Mouse (Mus musculus) cerebellum, postnatal 4 days (tissue): Measurements from ENCODE around the gene Nfkbil1.

Experiments used
- DNase-seq, 2 experiments: peaks; one replicate each; pipeline ENCODE4 v3.0.0; 2022; ENCODE audit warnings: low spot score in 2 of 2, mixed read lengths in 1 of 2

Gene Nfkbil1

DNA sequence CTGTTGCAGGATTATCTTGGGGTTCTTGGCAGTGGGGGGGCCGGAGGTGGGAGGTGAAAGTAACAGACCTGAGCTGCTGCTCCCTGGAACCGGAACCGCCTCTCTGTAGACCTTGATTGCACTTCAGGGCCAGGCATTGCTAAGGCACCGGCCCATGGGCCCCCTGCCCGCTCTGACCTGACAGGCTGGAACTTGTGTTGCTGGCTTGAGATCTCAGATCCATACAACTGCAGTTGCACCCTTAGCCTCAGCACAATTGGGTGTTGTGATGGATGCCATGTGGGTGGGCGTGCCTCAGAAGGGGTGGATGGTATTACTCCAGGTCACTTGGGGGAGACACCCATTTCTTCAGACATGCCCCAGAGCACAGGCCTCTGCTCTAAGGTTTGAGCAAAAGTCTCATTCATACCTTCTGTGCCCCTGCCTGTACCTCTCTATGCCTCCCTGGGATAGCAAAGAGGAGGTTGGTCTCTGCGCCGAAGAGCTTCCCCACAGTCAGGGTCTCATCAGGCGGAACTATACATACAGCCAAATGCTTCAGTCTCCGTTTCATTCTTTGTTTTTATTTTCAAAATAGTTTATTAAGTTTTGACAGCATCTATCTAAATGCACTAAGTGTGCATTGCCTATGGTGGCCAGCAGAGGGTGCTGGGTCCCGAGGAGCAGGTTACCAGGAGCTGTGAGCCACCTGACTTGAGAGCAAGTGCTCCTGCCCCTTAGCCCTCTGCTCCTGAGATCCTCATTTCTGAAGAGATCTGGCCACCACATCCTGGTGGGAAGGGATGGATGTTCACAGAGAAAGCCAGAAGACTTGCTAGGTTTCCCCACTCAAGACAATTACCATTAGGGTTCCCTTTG is 18.9 kb upstream of the Nfkbil1 start:
- DNase-seq: peak in 1 of 2 experiments; percentile 67

DNA sequence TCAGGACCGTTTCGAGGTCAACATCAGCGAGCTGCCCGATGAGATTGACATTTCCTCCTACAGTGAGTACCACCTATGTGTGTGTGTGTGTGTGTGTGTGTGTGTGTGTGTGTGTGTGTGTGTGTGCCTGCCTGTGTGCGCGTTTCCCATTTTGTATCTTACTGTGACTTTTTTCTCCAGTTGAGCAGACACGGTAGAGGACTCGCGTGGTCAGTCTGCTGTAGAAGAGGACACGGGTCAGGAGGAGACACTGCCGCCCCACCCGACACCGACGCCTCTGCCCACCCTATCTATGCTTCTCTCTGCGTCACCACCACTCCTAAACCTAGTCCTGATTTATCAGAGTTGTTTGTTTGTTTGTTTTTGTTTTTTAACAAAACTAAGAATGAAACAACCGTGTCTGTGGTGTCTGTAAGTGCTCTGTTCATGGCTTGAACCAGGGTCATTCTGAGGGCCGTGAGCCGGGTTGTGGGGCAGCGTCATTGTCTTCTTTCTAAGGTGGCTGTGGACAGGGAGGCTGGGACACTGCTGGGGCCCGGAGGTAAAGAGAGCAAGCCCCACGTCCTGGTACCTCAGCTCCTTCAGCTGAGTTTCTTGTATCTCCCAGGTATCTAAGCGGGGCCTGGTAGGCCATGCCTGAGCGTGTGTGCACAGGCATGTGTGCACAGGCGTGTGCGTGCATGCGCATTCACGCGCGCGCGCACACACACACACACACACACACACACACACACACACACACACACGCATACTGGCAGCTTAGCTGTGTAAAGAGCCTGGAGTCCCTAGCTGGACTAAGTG is 17.9 kb upstream of the Nfkbil1 start:
- DNase-seq: no peak

DNA sequence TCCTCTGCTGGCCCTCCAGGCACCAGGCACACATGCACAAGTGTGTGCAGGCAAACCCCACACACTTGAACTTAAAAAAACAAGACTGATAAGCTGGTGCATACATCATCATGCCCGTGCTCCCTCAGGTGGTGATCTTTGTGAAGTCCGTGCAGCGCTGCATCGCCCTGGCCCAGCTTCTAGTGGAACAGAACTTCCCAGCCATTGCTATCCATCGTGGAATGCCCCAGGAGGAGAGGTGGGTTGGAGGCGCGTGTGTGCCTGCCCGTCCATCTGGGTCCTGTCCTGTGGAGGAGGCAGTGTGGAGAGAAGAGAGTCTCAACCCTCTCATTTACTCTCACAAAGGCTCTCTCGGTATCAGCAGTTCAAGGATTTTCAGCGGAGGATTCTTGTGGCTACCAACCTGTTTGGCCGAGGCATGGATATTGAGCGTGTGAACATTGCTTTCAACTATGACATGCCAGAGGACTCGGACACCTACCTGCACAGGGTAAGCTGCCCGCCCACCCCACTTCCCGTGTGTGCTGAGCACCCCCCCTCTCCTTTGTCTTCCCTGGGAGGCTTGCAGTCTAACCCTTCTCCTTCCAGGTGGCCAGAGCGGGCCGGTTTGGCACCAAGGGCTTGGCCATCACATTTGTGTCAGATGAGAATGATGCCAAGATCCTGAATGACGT is 17.2 kb upstream of the Nfkbil1 start:
- no peak for DNase-seq

GRCm38 (mm10) chr17:35251981-35252380 is 16.4 kb upstream of the Nfkbil1 start:
- DNase-seq: no peak

DNA sequence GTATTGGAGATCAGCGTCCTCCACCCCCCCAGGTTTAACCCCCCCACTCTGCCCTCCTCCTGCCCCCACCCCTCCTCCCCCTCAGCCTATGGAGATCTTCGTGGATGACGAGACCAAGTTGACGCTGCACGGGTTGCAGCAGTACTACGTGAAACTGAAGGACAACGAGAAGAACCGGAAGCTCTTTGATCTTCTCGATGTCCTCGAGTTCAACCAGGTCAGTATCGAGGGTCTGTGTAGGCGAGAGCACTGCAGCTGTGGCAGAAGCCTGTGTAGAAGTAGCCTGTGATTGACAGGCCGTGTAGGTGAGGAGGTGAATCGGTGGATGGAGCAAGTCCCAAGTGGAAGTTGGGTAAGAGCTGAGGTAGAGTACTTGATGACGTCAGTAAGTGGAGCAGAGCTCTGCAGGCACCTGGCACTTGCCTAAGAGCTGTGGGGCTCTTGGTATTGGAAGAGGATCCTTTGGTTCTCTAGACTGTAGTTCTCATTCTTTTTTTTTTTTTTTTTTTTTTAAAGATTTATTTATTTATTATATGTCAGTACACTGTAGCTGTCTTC is 15.6 kb upstream of the Nfkbil1 start:
- DNase-seq: no peak

DNA sequence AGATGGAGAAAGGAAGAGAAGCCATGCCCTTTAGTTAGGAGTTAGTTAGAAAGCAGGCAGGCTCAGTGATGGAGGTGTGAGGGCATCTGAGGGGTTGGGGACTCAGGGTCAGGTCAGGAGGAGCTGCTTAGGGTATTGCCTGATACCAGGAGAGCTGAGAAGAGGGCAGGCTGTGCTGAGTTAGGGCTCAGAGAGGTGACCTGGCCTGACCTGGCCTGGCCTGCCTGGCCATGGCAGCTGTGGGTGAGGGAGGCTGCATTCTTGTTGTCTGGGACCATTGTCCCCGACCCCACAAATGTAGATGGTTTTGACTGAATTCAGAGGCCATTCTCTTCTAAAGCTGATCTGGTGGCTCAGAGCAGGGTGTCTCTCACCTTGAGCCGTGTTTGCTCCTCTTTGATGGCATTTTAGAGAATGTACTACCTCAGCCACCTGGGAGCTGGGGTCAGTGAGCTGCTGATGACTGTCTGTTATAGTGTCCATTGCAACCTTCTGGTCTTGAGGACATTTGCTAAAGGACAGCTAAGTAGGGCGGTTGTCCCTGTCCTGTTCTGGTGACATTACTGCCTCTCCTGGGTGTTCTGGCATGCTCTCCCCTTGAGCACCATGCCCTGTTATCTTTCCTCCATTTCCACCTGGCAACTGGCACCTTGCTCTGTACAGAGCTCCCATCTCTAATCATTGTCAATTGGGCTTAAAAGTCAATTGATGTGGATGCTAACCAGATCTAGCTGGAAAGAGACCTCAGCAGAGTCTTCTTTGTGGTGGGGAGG is 14.9 kb upstream of the Nfkbil1 start:
- no peak for DNase-seq

- DNase-seq: no peak
These were observed 14.0 kb upstream of the Nfkbil1 start for GRCm38 (mm10) chr17:35249451-35250197.

- no peak for DNase-seq
These were observed 13.4 kb upstream of the Nfkbil1 start for GRCm38 (mm10) chr17:35248986-35249385.

DNA sequence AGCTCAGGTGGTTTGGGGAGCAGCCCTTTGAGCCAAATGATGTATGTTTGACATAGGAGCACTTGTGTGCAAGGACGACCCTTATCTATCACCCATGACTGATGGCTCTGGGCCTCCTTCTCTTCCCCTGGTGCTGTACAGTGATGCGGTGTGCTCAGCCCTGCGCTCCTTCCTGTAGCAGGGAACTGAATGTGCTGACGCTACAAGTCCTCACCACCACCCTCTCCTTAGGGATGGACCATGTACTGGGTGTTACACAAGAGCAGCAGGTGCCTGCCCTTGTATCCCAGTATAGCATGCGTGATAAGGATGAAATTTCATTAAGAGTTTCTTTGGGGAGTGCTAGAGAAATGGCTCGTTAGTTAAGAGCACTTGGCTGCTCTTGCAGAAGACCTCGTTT is 11.6 kb upstream of the Nfkbil1 start:
- DNase-seq: no peak

- DNase-seq: no peak
These were observed 10.4 kb upstream of the Nfkbil1 start for GRCm38 (mm10) chr17:35245731-35246623.

- DNase-seq: no peak
These were observed 9.4 kb upstream of the Nfkbil1 start for GRCm38 (mm10) chr17:35244999-35245398.

GRCm38 (mm10) chr17:35243086-35243485 is 7.5 kb upstream of the Nfkbil1 start:
- DNase-seq: peak in 1 of 2 experiments; percentile 72

DNA sequence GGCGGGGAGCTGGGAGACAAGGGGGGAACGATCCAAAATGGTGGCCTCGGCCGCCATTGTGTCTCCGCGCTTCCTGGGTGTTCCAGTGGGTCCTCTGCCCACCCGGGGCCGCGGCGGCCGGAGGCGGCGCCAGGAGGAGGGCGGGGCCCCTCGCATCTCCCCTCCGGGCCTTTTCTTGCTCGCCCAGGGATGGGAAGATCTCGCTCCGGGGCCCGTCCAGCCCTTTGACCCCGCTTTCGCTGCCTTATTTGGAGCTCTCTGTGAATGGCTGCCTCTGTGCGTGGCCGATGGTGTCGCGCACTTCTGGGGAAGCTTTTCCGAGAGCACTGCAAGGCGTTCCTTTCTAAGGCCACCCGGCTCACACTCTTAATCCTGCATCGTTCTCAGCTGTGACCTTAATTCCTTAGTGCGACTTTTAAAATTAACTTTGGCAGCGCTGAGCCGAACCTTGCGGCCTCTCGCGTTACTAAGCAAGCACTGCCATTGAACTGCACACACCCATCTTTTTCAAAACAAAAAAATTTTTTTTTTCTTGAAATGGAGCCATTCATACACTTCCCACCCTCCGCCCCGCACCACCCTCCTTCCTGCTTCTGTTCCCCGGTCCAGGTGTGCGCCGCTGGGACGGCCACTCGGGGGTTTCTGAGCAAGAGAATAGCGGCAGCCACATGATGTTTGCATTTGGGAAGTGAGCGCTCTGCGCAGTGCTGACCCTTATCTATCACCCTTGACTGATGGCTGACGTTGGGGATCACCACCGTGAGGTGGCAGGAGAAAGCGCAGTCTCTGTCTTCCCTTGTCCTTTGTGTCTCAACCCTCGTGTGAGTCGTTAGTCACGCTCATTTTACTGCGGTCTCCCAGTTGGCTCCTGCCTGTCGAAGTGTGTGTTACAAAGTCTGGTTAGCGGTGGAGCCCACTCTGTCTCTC is 6.7 kb upstream of the Nfkbil1 start:
- peak in 1 of 2 experiments; percentile 63 for DNase-seq

DNA sequence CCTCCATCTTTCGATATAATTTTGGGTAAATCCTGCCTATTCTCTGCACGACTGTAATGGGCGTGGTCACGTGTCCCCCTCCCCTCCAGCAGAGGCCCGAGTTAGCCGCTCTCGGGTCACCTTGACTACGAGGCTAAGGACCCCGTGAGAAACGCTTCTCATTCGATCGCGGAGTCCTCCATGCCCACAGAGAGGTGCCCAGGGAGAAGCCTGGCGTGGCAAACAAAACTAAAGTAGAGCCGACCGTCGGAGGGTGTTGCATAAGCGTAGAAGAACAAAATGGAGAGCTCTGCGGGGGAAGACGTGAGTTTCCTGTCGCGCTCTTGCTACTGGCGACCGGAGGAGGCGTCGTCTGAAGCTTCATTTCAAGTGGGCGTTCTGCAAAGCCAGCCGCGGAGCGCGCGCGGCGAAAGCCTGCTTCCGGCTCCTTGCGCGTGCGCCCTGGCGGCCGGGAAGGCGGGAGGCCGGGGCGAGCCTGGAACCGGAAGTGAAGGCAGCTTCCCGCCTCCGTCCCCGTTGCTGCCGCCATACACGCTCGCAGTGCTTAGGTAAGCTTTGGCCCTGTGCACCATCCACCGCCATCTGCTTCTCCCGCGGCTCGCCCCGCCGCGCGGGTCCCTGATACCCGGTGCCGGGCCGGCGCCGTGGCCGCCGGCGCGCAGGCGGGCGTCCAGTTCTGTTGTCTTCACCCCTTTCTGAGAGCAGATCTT is 5.9 kb upstream of the Nfkbil1 start, which contains the start of gene Ddx39b:
TSS of gene Ddx39b (plus strand) at position 442 of the 710 bp plus-strand sequence.
- DNase-seq: peak; percentile 95

GRCm38 (mm10) chr17:35240384-35241304 is 5.1 kb upstream of the Nfkbil1 start:
- no peak for DNase-seq

GRCm38 (mm10) chr17:35239700-35240099 is 4.1 kb upstream of the Nfkbil1 start:
- no peak for DNase-seq
